Mouse (Mus musculus): ENCODE results near the gene Oasl2. TPM values are rescaled to one million over a fixed set of nuclear protein-coding genes. Genes with fewer than 3 reads are reported as not detected.

Gene Oasl2
- polyA plus RNA-seq, 1 experiment from 2014 or later, result 1.5 TPM

DNA sequence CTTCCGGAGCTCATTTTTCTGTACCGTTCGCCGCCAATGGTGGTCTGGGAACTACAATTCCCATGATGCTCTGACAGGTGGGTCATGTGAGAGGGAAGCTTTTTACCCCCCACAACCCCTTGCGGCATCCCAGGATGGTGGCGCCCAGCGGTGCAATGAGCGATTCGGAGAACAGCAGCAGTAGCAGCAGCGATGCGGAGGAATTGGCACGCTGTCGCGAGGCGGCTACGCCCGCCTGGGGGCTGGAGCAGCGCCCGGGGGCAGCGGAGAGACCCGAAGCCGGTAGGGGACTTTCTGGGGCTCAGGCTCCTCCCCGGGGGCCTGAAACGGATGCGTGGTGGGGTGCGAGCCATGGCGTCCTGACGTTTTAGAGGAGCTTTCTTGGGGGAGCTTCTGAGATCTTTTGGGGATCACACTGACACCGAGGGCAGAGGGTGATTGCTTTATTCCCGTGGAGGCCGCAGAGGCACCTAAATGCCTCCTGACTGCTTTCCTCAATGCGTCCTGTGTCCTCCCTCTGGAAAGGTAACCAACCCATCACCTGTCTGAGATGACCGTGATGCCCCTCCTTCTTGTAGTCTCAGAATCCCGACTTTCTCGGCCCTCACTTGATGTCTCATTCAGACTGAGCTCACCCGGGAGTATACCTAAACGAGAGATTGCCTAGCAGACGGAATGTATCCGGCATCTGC, 45.5 kb downstream of the Oasl2 start, which contains the start of gene 2210016L21Rik:
Gene 2210016L21Rik, plus strand, starts transcription at position 85 of the 692 bp plus-strand sequence.
- Histone ChIP-seq H3K4me3 (ENCODE audit: low read depth, low read length) (peak within 1 kb of the TSS; percentile 90), H3K27me3 (ENCODE audit: control insufficient read depth, insufficient read depth, low read length) (no peaks in the 10 kb centered on the region), H3K9me3 (ENCODE audit: control insufficient read depth, low read length) (no peaks in the 10 kb centered on the region), H3K4me1 (replicated peaks; ENCODE audit: control insufficient read depth, insufficient read depth, low read length) (no peaks in the 10 kb centered on the region), H3K36me3 (ENCODE audit: control insufficient read depth, insufficient read depth, low read length) (0 out of 2 replicates have a peak, but pooled peaks cover 3% of the 10 kb centered on the region), H3K9ac (ENCODE audit: low read depth, low read length) (peak within 1 kb of the TSS; percentile 92), H3K27ac (ENCODE audit: low read depth, low read length) (peak within 1 kb of the TSS; percentile 76), H3K4me2 (replicated peaks; ENCODE audit: low read depth, low read length) (peak within 1 kb of the TSS; percentile 69)
- 2% methylated on average over 39 of the region's 39 CpGs for WGBS
- DNase-seq (ENCODE audit: low spot score), result peak; percentile 92
- ATAC-seq (ENCODE audit: low FRiP score), result peak; percentile 92

DNA sequence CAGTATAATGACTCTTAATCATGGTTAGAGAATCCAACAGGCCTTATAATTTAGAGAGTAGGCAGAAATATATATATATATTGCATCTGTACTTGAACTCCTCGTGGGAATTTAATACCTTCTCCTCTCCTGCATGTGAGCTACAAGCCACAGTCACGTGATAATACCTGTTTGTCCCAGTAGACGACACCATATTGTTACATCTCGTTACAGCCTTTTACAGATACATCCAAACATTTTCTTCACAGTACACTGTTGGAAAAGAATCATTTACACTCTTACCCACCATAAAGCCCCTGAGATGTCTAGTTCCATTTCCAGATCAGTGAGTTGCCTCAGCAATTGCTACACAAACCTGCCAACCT, 46.0 kb downstream of the Oasl2 start:
- Histone ChIP-seq H3K27ac (ENCODE audit: low read depth, low read length) (no peak overlapping the region), H3K27me3 (ENCODE audit: control insufficient read depth, insufficient read depth, low read length) (no peaks in the 10 kb centered on the region), H3K9me3 (ENCODE audit: control insufficient read depth, low read length) (no peaks in the 10 kb centered on the region), H3K4me1 (replicated peaks; ENCODE audit: control insufficient read depth, insufficient read depth, low read length) (no peaks in the 10 kb centered on the region), H3K36me3 (ENCODE audit: control insufficient read depth, insufficient read depth, low read length) (0 out of 2 replicates have a peak, but pooled peaks cover 3% of the 10 kb centered on the region), H3K9ac (ENCODE audit: low read depth, low read length) (peak overlapping the region; percentile 92), H3K4me2 (replicated peaks; ENCODE audit: low read depth, low read length) (peak overlapping the region; percentile 69), H3K4me3 (ENCODE audit: low read depth, low read length) (peak overlapping the region; percentile 90)
- no peak for DNase-seq (ENCODE audit: low spot score)
- 54% methylated on average over 4 of the region's 4 CpGs for WGBS
- no peak for ATAC-seq (ENCODE audit: low FRiP score)

- no peaks in the 10 kb centered on the region for H3K4me1 ChIP-seq (replicated peaks; ENCODE audit: control insufficient read depth, insufficient read depth, low read length)
- H3K9ac ChIP-seq (ENCODE audit: low read depth, low read length), result no peak overlapping the region
- no peak overlapping the region for H3K4me2 ChIP-seq (replicated peaks; ENCODE audit: low read depth, low read length)
- no peak overlapping the region for H3K27ac ChIP-seq (ENCODE audit: low read depth, low read length)
- DNase-seq (ENCODE audit: low spot score), result no peak
- no peaks in the 10 kb centered on the region for H3K27me3 ChIP-seq (ENCODE audit: control insufficient read depth, insufficient read depth, low read length)
- WGBS, result 98% methylated on average over 10 of the region's 10 CpGs
- H3K4me3 ChIP-seq (ENCODE audit: low read depth, low read length), result no peak overlapping the region
- 0 out of 2 replicates have a peak, but pooled peaks cover 9% of the 10 kb centered on the region for H3K36me3 ChIP-seq (ENCODE audit: control insufficient read depth, insufficient read depth, low read length)
- no peak for ATAC-seq (ENCODE audit: low FRiP score)
- H3K9me3 ChIP-seq (ENCODE audit: control insufficient read depth, low read length), result no peaks in the 10 kb centered on the region
Measured at GRCm38 (mm10) chr5:114945072-114945471, 48.3 kb downstream of the Oasl2 start.

DNA sequence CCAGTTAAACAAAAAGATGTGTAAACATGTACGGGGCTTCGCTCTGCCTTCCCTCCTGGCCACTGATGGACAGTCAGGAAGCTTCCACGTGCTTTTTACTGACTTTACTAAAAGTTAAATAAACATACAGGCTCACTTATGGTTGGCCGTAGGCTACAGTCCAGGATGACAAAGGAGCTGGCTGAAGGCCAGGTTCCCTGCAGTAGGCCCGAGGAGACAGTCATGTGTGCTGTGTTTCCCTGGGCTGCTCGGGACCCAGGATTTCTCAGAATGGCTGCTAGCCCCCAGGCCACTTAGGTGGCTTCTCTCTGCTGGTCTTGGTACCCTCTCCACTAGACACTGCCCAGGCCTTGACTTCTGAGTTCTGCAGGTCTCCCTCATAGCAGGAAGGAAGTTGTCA, 52.2 kb downstream of the Oasl2 start:
- 80% methylated on average over 6 of the region's 6 CpGs for WGBS
- Histone ChIP-seq H3K9ac (ENCODE audit: low read depth, low read length) (no peak overlapping the region), H3K4me2 (replicated peaks; ENCODE audit: low read depth, low read length) (no peak overlapping the region), H3K9me3 (ENCODE audit: control insufficient read depth, low read length) (no peaks in the 10 kb centered on the region), H3K4me1 (replicated peaks; ENCODE audit: control insufficient read depth, insufficient read depth, low read length) (no peaks in the 10 kb centered on the region), H3K27ac (ENCODE audit: low read depth, low read length) (no peak overlapping the region), H3K4me3 (ENCODE audit: low read depth, low read length) (no peak overlapping the region), H3K36me3 (ENCODE audit: control insufficient read depth, insufficient read depth, low read length) (0 out of 2 replicates have a peak, but pooled peaks cover 11% of the 10 kb centered on the region), H3K27me3 (ENCODE audit: control insufficient read depth, insufficient read depth, low read length) (no peaks in the 10 kb centered on the region)
- no peak for DNase-seq (ENCODE audit: low spot score)
- ATAC-seq (ENCODE audit: low FRiP score), result no peak

GRCm38 (mm10) chr5:114949316-114949715, 52.6 kb downstream of the Oasl2 start:
- H3K4me2 ChIP-seq (replicated peaks; ENCODE audit: low read depth, low read length), result no peak overlapping the region
- no peaks in the 10 kb centered on the region for H3K9me3 ChIP-seq (ENCODE audit: control insufficient read depth, low read length)
- H3K4me1 ChIP-seq (replicated peaks; ENCODE audit: control insufficient read depth, insufficient read depth, low read length), result no peaks in the 10 kb centered on the region
- ATAC-seq (ENCODE audit: low FRiP score), result no peak
- H3K27ac ChIP-seq (ENCODE audit: low read depth, low read length), result no peak overlapping the region
- no peak overlapping the region for H3K9ac ChIP-seq (ENCODE audit: low read depth, low read length)
- DNase-seq (ENCODE audit: low spot score), result no peak
- no peak overlapping the region for H3K4me3 ChIP-seq (ENCODE audit: low read depth, low read length)
- H3K36me3 ChIP-seq (ENCODE audit: control insufficient read depth, insufficient read depth, low read length), result 0 out of 2 replicates have a peak, but pooled peaks cover 11% of the 10 kb centered on the region
- WGBS, result 74% methylated on average over 5 of the region's 5 CpGs
- no peaks in the 10 kb centered on the region for H3K27me3 ChIP-seq (ENCODE audit: control insufficient read depth, insufficient read depth, low read length)

DNA sequence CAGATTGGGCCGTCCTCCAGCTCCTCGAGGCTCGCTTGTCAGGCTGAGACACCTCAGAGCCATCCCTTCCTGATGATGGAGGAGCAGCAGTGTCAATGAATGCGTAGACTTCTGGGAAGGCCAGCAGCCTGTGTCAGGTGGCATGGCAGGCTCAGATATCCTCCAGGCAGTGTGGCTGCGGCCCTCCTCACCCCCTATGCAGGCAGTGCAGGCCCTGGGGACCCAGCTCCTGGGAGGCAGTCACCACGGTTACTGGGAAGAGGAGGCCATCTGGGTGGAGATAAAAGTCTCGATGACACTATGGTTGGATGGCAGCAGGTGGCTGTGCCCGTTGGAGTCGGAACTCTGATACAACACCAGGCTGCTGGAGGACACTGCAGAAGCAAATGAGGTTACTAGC, 53.1 kb downstream of the Oasl2 start:
- Histone ChIP-seq H3K9ac (ENCODE audit: low read depth, low read length) (no peak overlapping the region), H3K4me2 (replicated peaks; ENCODE audit: low read depth, low read length) (no peak overlapping the region), H3K9me3 (ENCODE audit: control insufficient read depth, low read length) (no peaks in the 10 kb centered on the region), H3K36me3 (ENCODE audit: control insufficient read depth, insufficient read depth, low read length) (0 out of 2 replicates have a peak, but pooled peaks cover 11% of the 10 kb centered on the region), H3K4me1 (replicated peaks; ENCODE audit: control insufficient read depth, insufficient read depth, low read length) (no peaks in the 10 kb centered on the region), H3K27ac (ENCODE audit: low read depth, low read length) (no peak overlapping the region), H3K4me3 (ENCODE audit: low read depth, low read length) (no peak overlapping the region), H3K27me3 (ENCODE audit: control insufficient read depth, insufficient read depth, low read length) (no peaks in the 10 kb centered on the region)
- no peak for ATAC-seq (ENCODE audit: low FRiP score)
- WGBS, result 83% methylated on average over 9 of the region's 9 CpGs
- no peak for DNase-seq (ENCODE audit: low spot score)

GRCm38 (mm10) chr5:114950669-114951068, 53.9 kb downstream of the Oasl2 start:
- no peak overlapping the region for H3K9ac ChIP-seq (ENCODE audit: low read depth, low read length)
- DNase-seq (ENCODE audit: low spot score) (no peak), ATAC-seq (ENCODE audit: low FRiP score) (no peak)
- H3K4me3 ChIP-seq (ENCODE audit: low read depth, low read length), result no peak overlapping the region
- H3K27me3 ChIP-seq (ENCODE audit: control insufficient read depth, insufficient read depth, low read length), result no peaks in the 10 kb centered on the region
- H3K9me3 ChIP-seq (ENCODE audit: control insufficient read depth, low read length), result no peaks in the 10 kb centered on the region
- H3K4me2 ChIP-seq (replicated peaks; ENCODE audit: low read depth, low read length), result no peak overlapping the region
- no peak overlapping the region for H3K27ac ChIP-seq (ENCODE audit: low read depth, low read length)
- WGBS, result 66% methylated on average over 12 of the region's 12 CpGs
- 0 out of 2 replicates have a peak, but pooled peaks cover 11% of the 10 kb centered on the region for H3K36me3 ChIP-seq (ENCODE audit: control insufficient read depth, insufficient read depth, low read length)
- no peaks in the 10 kb centered on the region for H3K4me1 ChIP-seq (replicated peaks; ENCODE audit: control insufficient read depth, insufficient read depth, low read length)

- DNase-seq (ENCODE audit: low spot score), result no peak
- H3K27me3 ChIP-seq (ENCODE audit: control insufficient read depth, insufficient read depth, low read length), result no peaks in the 10 kb centered on the region
- H3K27ac ChIP-seq (ENCODE audit: low read depth, low read length), result no peak overlapping the region
- H3K4me3 ChIP-seq (ENCODE audit: low read depth, low read length), result no peak overlapping the region
- WGBS, result 87% methylated on average over 21 of the region's 21 CpGs
- no peak for ATAC-seq (ENCODE audit: low FRiP score)
- 0 out of 2 replicates have a peak, but pooled peaks cover 7% of the 10 kb centered on the region for H3K36me3 ChIP-seq (ENCODE audit: control insufficient read depth, insufficient read depth, low read length)
- H3K4me2 ChIP-seq (replicated peaks; ENCODE audit: low read depth, low read length), result no peak overlapping the region
- H3K4me1 ChIP-seq (replicated peaks; ENCODE audit: control insufficient read depth, insufficient read depth, low read length), result no peaks in the 10 kb centered on the region
- no peak overlapping the region for H3K9ac ChIP-seq (ENCODE audit: low read depth, low read length)
- H3K9me3 ChIP-seq (ENCODE audit: control insufficient read depth, low read length), result no peaks in the 10 kb centered on the region
Measured at GRCm38 (mm10) chr5:114951279-114951880, 54.6 kb downstream of the Oasl2 start.

GRCm38 (mm10) chr5:114953326-114953725, 56.6 kb downstream of the Oasl2 start:
- no peaks in the 10 kb centered on the region for H3K9me3 ChIP-seq (ENCODE audit: control insufficient read depth, low read length)
- WGBS, result 95% methylated on average over 14 of the region's 14 CpGs

More at GRCm38 (mm10) chr5:114953326-114953725, 56.6 kb downstream of the Oasl2 start:
- Histone ChIP-seq H3K27ac (ENCODE audit: low read depth, low read length) (no peak overlapping the region), H3K9ac (ENCODE audit: low read depth, low read length) (no peak overlapping the region), H3K36me3 (ENCODE audit: control insufficient read depth, insufficient read depth, low read length) (0 out of 2 replicates have a peak, but pooled peaks cover 7% of the 10 kb centered on the region), H3K27me3 (ENCODE audit: control insufficient read depth, insufficient read depth, low read length) (no peaks in the 10 kb centered on the region), H3K4me3 (ENCODE audit: low read depth, low read length) (no peak overlapping the region), H3K4me1 (replicated peaks; ENCODE audit: control insufficient read depth, insufficient read depth, low read length) (no peaks in the 10 kb centered on the region), H3K4me2 (replicated peaks; ENCODE audit: low read depth, low read length) (no peak overlapping the region)
- DNase-seq (ENCODE audit: low spot score) (no peak), ATAC-seq (ENCODE audit: low FRiP score) (no peak)

All from hindbrain, embryonic 11.5 days (tissue).